Mouse (Mus musculus) midbrain, embryonic 16.5 days (tissue): ENCODE measurements around the gene Eif4e3. TPM values are rescaled to one million over a fixed set of nuclear protein-coding genes. Genes with fewer than 3 reads are reported as not detected.

ENCODE experiments used
- ATAC-seq: fragments of 200-750 bp; cut with Nextera tagmentation; 2 replicates; pipeline ENCODE4 v1.8.0; 2017; ENCODE audit warnings: moderate TSS enrichment
- H3K27ac ChIP-seq: fragments of 300-500 bp; sonication (generic); 2 replicates; pipeline ENCODE4 v1.5.1; 2014; ENCODE audit warnings: mild to moderate bottlenecking, low read length, mixed read lengths
- H3K27me3 ChIP-seq: fragments of 300-500 bp; sonication (generic); 2 replicates; pipeline ENCODE4 v1.6.1; 2014; ENCODE audit warnings: low read depth, low read length, mixed read lengths; ENCODE audit not compliant: control insufficient read depth, insufficient read depth
- H3K36me3 ChIP-seq: fragments of 300-500 bp; sonication (generic); 2 replicates; pipeline ENCODE4 v1.6.1; 2014; ENCODE audit warnings: mild to moderate bottlenecking, low read length, moderate library complexity, mixed read lengths; ENCODE audit not compliant: control insufficient read depth, insufficient read depth
- H3K4me1 ChIP-seq: fragments of 300-500 bp; sonication (generic); 2 replicates; pipeline ENCODE4 v1.6.1; 2014; ENCODE audit warnings: mild to moderate bottlenecking, low read length, mixed read lengths; ENCODE audit not compliant: control insufficient read depth, insufficient read depth
- H3K4me2 ChIP-seq: fragments of 300-500 bp; sonication (generic); 2 replicates; pipeline ENCODE4 v1.6.1; 2014; ENCODE audit warnings: mild to moderate bottlenecking, low read length, mixed read lengths
- H3K4me3 ChIP-seq: fragments of 300-500 bp; sonication (generic); 2 replicates; pipeline ENCODE4 v1.5.1; 2014; ENCODE audit warnings: low read depth, mild to moderate bottlenecking, low read length, moderate library complexity, mixed read lengths
- H3K9ac ChIP-seq: fragments of 300-500 bp; sonication (generic); 2 replicates; pipeline ENCODE4 v1.6.1; 2014; ENCODE audit warnings: low read depth, low read length, mixed read lengths
- H3K9me3 ChIP-seq: fragments of 300-500 bp; sonication (generic); replicated peaks from 2 replicates; pipeline ENCODE4 v1.6.1; 2014; ENCODE audit warnings: mild to moderate bottlenecking, low read length, mixed read lengths; ENCODE audit not compliant: control insufficient read depth, poor library complexity, severe bottlenecking
- WGBS: fragments of 180-500 bp; shearing (Covaris S2); extraction: QIAGEN DNeasy Blood & Tissue Kit; methylation state at CpG from one replicate; pipeline ENCODE4 v1.1.7; 2014; 5-methylcytosine and 5-hydroxymethylcytosine counted together
- polyA plus RNA-seq: library from polyadenylated mRNA; unstranded; fragments of >200 nt; fragmentation: Nextera tagmentation; extraction: Ambion mirVana; gene quantifications from 2 replicates; pipeline ENCODE4 v1.2.1, GENCODE M21; 2015

Gene Eif4e3
- polyA plus RNA-seq, 1 experiment from 2014 or later, result 7.4 TPM

GRCm38 (mm10) chr6:99691666-99692205 lies 25.2 kb upstream of the Eif4e3 start:
- Histone ChIP-seq H3K27me3 (no peaks in the 10 kb centered on the region), H3K9me3 (no peaks in the 10 kb centered on the region), H3K9ac (peak overlapping the region; percentile 85), H3K36me3 (no peaks in the 10 kb centered on the region), H3K4me2 (peak overlapping the region; percentile 93), H3K27ac (peak overlapping the region; percentile 96), H3K4me3 (peak overlapping the region; percentile 83), H3K4me1 (peaks cover 29% of the 10 kb centered on the region)
- WGBS, result 2% methylated on average over 24 of the region's 25 CpGs
- ATAC-seq, result peak; percentile 16; the same call in 1 of the 2 replicates

DNA sequence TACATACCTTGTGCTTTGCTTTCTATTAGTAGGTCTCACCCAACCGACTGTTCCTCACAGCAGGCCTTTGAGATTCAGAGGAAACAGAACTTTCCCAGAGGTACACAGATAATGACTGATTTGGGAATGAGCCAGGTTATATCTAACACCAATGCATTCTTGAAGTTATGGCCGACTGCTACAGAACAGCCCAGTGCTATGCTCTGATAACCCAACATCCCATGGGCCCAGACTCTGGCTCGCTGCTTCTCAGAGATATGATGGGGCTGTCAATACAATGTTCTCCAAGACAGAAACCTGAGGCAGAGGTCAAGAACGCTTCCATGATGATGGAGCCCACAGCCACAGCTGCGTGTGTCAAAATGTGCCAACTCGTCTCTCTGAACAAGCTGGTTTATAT lies 21.9 kb upstream of the Eif4e3 start:
- ATAC-seq, result no peak
- Histone ChIP-seq H3K9me3 (0 out of 2 replicates have a peak, but pooled peaks cover 4% of the 10 kb centered on the region), H3K4me3 (no peak overlapping the region), H3K4me1 (peaks cover 5% of the 10 kb centered on the region), H3K36me3 (no peaks in the 10 kb centered on the region), H3K27ac (no peak overlapping the region), H3K4me2 (no peak overlapping the region), H3K27me3 (no peaks in the 10 kb centered on the region), H3K9ac (no peak overlapping the region)
- WGBS, result 86% methylated on average over 6 of the region's 6 CpGs

GRCm38 (mm10) chr6:99684899-99685298 lies 18.3 kb upstream of the Eif4e3 start:
- Histone ChIP-seq H3K36me3 (no peaks in the 10 kb centered on the region), H3K27ac (no peak overlapping the region), H3K9me3 (0 out of 2 replicates have a peak, but pooled peaks cover 4% of the 10 kb centered on the region), H3K9ac (no peak overlapping the region), H3K4me1 (no peaks in the 10 kb centered on the region; the same call in 1 of the 2 replicates), H3K4me3 (no peak overlapping the region), H3K4me2 (no peak overlapping the region), H3K27me3 (no peaks in the 10 kb centered on the region)
- WGBS, result 57% methylated on average over 5 of the region's 5 CpGs
- no peak for ATAC-seq

GRCm38 (mm10) chr6:99683974-99684373 lies 17.4 kb upstream of the Eif4e3 start:
- no peaks in the 10 kb centered on the region for H3K36me3 ChIP-seq
- H3K27me3 ChIP-seq, result no peaks in the 10 kb centered on the region
- no peaks in the 10 kb centered on the region; the same call in 1 of the 2 replicates for H3K4me1 ChIP-seq
- no peak overlapping the region for H3K9ac ChIP-seq
- H3K4me2 ChIP-seq, result no peak overlapping the region
- no peak overlapping the region for H3K4me3 ChIP-seq
- no peak overlapping the region for H3K27ac ChIP-seq
- 97% methylated on average over 5 of the region's 5 CpGs for WGBS
- ATAC-seq, result no peak
- 0 out of 2 replicates have a peak, but pooled peaks cover 4% of the 10 kb centered on the region for H3K9me3 ChIP-seq

DNA sequence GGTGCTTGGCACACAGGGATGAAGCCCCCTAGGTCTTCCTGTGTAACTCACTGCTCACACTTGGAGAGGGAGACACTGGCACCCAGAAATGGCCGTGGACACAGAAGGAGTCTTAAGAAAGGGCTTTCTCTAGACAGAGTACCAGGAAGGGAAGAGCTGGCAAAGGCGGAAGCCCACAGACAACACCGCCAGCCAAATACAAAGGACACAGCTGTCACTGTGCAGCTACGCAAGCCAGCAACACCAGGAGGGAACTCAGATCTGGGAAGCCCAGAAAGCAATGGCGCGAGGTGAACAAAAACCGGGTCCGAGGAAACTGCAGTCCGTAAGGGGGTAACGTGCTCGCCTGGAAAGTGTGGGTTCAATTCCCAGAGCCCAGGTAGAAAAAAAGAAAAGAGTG lies 11.5 kb upstream of the Eif4e3 start:
- H3K4me1 ChIP-seq, result peaks cover 6% of the 10 kb centered on the region
- H3K27me3 ChIP-seq, result no peaks in the 10 kb centered on the region
- 59% methylated on average over 11 of the region's 11 CpGs for WGBS
- no peak overlapping the region for H3K4me2 ChIP-seq
- no peak for ATAC-seq
- H3K36me3 ChIP-seq, result no peaks in the 10 kb centered on the region
- H3K4me3 ChIP-seq, result no peak overlapping the region
- H3K27ac ChIP-seq, result 0 out of 2 replicates have a peak overlapping the region, but pooled peaks have one; percentile 17
- no peaks in the 10 kb centered on the region for H3K9me3 ChIP-seq
- H3K9ac ChIP-seq, result no peak overlapping the region

GRCm38 (mm10) chr6:99677325-99677724 lies 10.8 kb upstream of the Eif4e3 start:
- no peak overlapping the region for H3K27ac ChIP-seq
- no peaks in the 10 kb centered on the region for H3K36me3 ChIP-seq
- peaks cover 6% of the 10 kb centered on the region for H3K4me1 ChIP-seq
- WGBS, result 90% methylated on average over 8 of the region's 8 CpGs
- no peak for ATAC-seq
- no peak overlapping the region for H3K4me2 ChIP-seq
- H3K4me3 ChIP-seq, result no peak overlapping the region
- no peak overlapping the region for H3K9ac ChIP-seq
- H3K9me3 ChIP-seq, result no peaks in the 10 kb centered on the region
- H3K27me3 ChIP-seq, result no peaks in the 10 kb centered on the region

DNA sequence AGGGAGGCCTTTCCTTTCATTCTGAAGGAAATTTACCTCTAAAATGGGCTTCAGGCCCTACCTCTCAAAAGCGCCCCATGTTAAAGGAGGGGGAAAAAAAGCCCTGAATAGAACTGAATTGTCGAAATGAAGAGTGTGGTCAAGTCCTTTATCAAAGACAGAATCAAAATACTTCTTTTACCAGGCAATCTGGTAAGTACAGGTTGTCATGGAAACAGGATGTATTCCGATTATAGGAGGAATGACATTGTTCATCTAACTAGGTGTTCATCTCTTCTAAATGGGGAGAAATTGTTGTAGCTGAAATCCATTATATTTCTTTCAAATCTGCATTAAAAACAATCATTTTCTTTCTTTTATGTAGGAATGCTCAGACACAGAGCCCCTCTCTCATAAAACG lies 7.9 kb upstream of the Eif4e3 start:
- no peak overlapping the region for H3K4me2 ChIP-seq
- no peak overlapping the region for H3K4me3 ChIP-seq
- H3K27me3 ChIP-seq, result no peaks in the 10 kb centered on the region
- H3K9me3 ChIP-seq, result no peaks in the 10 kb centered on the region
- H3K4me1 ChIP-seq, result peaks cover 22% of the 10 kb centered on the region
- peak overlapping the region; percentile 68 for H3K27ac ChIP-seq
- H3K9ac ChIP-seq, result no peak overlapping the region
- WGBS, result 54% methylated on average over 4 of the region's 4 CpGs
- H3K36me3 ChIP-seq, result no peaks in the 10 kb centered on the region
- ATAC-seq, result no peak

DNA sequence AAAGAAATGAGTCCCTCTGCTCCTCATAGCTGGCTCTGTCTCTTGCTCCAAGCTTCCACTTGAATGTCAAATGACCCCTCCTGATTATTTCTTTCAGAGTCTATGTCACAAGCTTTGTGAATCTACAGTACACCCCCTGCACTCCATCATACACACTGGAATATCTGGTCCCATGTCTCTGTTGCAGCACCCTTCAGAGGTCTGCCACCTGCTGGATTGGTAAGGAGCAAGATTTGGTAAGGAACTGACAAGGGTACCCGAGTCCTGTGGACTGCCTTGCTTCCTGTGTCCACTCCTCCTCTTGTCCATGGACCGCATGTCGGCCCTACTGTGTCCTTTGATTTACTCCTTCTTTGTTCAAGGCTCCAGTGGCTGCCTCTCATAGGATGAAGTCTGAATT lies 5.2 kb upstream of the Eif4e3 start:
- 61% methylated on average over 3 of the region's 3 CpGs for WGBS
- H3K4me2 ChIP-seq, result no peak overlapping the region
- ATAC-seq, result no peak
- peaks cover 44% of the 10 kb centered on the region for H3K4me1 ChIP-seq
- no peaks in the 10 kb centered on the region for H3K9me3 ChIP-seq
- H3K4me3 ChIP-seq, result no peak overlapping the region
- no peaks in the 10 kb centered on the region for H3K27me3 ChIP-seq
- H3K36me3 ChIP-seq, result no peaks in the 10 kb centered on the region
- H3K9ac ChIP-seq, result no peak overlapping the region
- no peak overlapping the region for H3K27ac ChIP-seq

- peaks cover 46% of the 10 kb centered on the region for H3K4me1 ChIP-seq
- ATAC-seq, result peak; percentile 12; the same call in 1 of the 2 replicates
- H3K9me3 ChIP-seq, result no peaks in the 10 kb centered on the region
- H3K27ac ChIP-seq, result peak overlapping the region; percentile 85
- no peak overlapping the region for H3K9ac ChIP-seq
- H3K4me3 ChIP-seq, result no peak overlapping the region
- no peaks in the 10 kb centered on the region for H3K36me3 ChIP-seq
- no peak overlapping the region for H3K4me2 ChIP-seq
- WGBS, result 54% methylated on average over 7 of the region's 7 CpGs
- no peaks in the 10 kb centered on the region for H3K27me3 ChIP-seq
Observed at GRCm38 (mm10) chr6:99670481-99671119, 4.0 kb upstream of the Eif4e3 start.
